18 mouse cellular contexts compared by ENCODE assay signal in the genomic region with DNA sequence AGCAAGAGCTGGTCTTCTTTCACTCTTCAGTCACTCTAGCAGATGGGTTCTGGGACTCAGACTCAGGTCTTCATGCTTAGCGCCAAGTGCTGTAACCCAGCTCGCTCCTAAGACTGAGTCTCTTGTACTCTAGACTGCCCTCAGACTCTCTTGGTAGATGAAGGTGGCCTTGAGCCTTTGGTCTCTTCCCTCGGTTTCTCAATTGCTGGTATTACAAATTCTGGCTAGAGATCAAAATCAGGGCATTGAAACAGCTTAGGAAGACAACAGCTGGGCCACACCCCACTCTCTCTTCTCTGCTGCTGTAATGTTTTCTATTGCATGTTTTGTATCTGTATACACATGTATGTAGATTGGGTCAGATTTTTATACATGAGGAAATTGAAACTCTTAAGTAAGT.
"Had no signal": no experiment of that assay in that cellular context is flagged by ENCODE, and none has a peak within 500 bp of the region (broad histone marks: within the 10 kb centered on the region; RNA-seq: fewer than 3 reads in every experiment).

No protein-coding gene starts in this region.

- H3K4me1 ChIP-seq: limb, embryonic 10.5 days; limb, embryonic 13.5 days; midbrain, embryonic 12.5 days; midbrain, embryonic 15.5 days; neural tube, embryonic 13.5 days had no signal

- H3K4me2 ChIP-seq: limb, embryonic 13.5 days; lung, embryonic 14.5 days; midbrain, embryonic 12.5 days; midbrain, embryonic 15.5 days; neural tube, embryonic 13.5 days had no signal

- H3K9me3 ChIP-seq: limb, embryonic 10.5 days; limb, embryonic 13.5 days; midbrain, embryonic 12.5 days; midbrain, embryonic 15.5 days; neural tube, embryonic 13.5 days had no signal

- ATAC-seq: liver, postnatal 0 days; lung, postnatal 0 days; midbrain, embryonic 15.5 days had no signal

- DNase-seq: kidney, adult 11 months; kidney, postnatal 14 days; kidney, postnatal 4 days; layer of hippocampus, adult 9-11 months; liver; liver, postnatal 0 days; lung, embryonic 14.5 days; retina, postnatal 1 day; thymus, adult 18-20 months; thymus, postnatal 36 days had no signal

- H3K4me3 ChIP-seq: limb, embryonic 10.5 days; limb, embryonic 13.5 days; midbrain, embryonic 12.5 days; midbrain, embryonic 15.5 days; neural tube, embryonic 13.5 days had no signal

- H3K27ac ChIP-seq: limb, embryonic 10.5 days; limb, embryonic 13.5 days; liver, embryonic 14.5 days; macrophage; midbrain, embryonic 12.5 days; midbrain, embryonic 15.5 days; neural tube, embryonic 13.5 days had no signal

- H3K27me3 ChIP-seq: limb, embryonic 13.5 days; midbrain, embryonic 12.5 days; midbrain, embryonic 15.5 days; neural tube, embryonic 13.5 days had no signal

- H3K9ac ChIP-seq: limb, embryonic 13.5 days; liver, embryonic 14.5 days; liver, postnatal 0 days; lung, embryonic 14.5 days; midbrain, embryonic 12.5 days; midbrain, embryonic 15.5 days; neural tube, embryonic 13.5 days had no signal
